Mouse (Mus musculus): Measurements from ENCODE around the gene Cask.

DNA sequence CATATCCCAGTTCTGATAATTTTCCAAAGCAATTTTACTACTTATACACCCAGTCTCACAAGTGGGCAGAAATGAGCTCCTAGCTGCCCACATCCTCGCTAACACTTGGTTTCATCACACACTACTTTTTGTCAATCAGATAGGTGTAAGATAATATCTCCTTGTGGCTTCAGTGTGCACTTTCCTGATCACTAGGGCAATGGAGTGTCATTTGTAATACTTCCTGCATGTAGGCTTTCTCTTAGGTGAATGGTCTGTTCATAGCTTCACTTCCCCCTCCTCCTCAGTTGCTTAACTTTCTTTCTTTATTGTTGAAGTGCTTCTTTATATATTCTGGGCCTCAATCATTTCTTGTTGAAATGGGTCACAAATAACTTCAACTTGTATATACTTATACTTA, 198.9 kb downstream of the Cask start:
- TF ChIP-seq CTCF (IDR thresholded peaks at IDR 0.05; ENCODE audit: low read depth) (no peak), EP300 (IDR thresholded peaks at IDR 0.05; ENCODE audit: low read depth) (no peak)
